In genomic region chr1:135148996-135149395, GRCm38 (mm10) we compare ENCODE assay signal across 12 mouse cellular contexts. TPM values are rescaled to one million over a fixed set of nuclear protein-coding genes. Genes with fewer than 3 reads are reported as not detected.
DNase-seq lines count a peak whose midpoint lies in the region; ATAC-seq and TF ChIP-seq lines count a peak whose summit lies in the region.
"Had no signal": no experiment of that assay in that cellular context is flagged by ENCODE, and none has a peak within 500 bp of the region (broad histone marks: within the 10 kb centered on the region; RNA-seq: fewer than 3 reads in every experiment).

No protein-coding gene starts in this region.

- no peaks in the 10 kb centered on the region; the same call in 1 of the 2 replicates for H3K27me3 ChIP-seq in liver, embryonic 11.5 days (replicated peaks; ENCODE audit: control insufficient read depth, insufficient read depth, low read length)
- no peaks in the 10 kb centered on the region for H3K27me3 ChIP-seq in liver, embryonic 12.5 days (replicated peaks)
- H3K27me3 ChIP-seq in hindbrain, embryonic 12.5 days, result 0 out of 2 replicates have a peak, but pooled peaks cover 2% of the 10 kb centered on the region
- no peaks in the 10 kb centered on the region for H3K27me3 ChIP-seq in midbrain, embryonic 14.5 days (ENCODE audit: control insufficient read depth, insufficient read depth, low read length)
- H3K27me3 ChIP-seq in kidney, embryonic 15.5 days, result peaks cover 12% of the 10 kb centered on the region; the same call in 1 of the 2 replicates

- H3K4me1 ChIP-seq in liver, embryonic 11.5 days (replicated peaks; ENCODE audit: control insufficient read depth, insufficient read depth, low read length), result peaks cover 17% of the 10 kb centered on the region
- peaks cover 28% of the 10 kb centered on the region for H3K4me1 ChIP-seq in liver, embryonic 12.5 days
- H3K4me1 ChIP-seq in embryonic fibroblast, embryonic 13.5 days (ENCODE audit: control insufficient read depth, insufficient read depth, low read length), result peaks cover 9% of the 10 kb centered on the region
- peaks cover 29% of the 10 kb centered on the region for H3K4me1 ChIP-seq in hindbrain, embryonic 12.5 days
- H3K4me1 ChIP-seq in midbrain, embryonic 14.5 days (ENCODE audit: control insufficient read depth, insufficient read depth, low read length), result peaks cover 26% of the 10 kb centered on the region
- H3K4me1 ChIP-seq in kidney, embryonic 15.5 days, result peaks cover 23% of the 10 kb centered on the region

- no peak overlapping the region for H3K4me2 ChIP-seq in liver, embryonic 11.5 days
- no peak overlapping the region for H3K4me2 ChIP-seq in liver, embryonic 12.5 days
- peak overlapping the region; percentile 70 for H3K4me2 ChIP-seq in hindbrain, embryonic 12.5 days (replicated peaks)
- H3K4me2 ChIP-seq in midbrain, embryonic 14.5 days (ENCODE audit: low read length), result peak overlapping the region; percentile 91
- H3K4me2 ChIP-seq in kidney, embryonic 15.5 days, result no peak overlapping the region

- no peaks in the 10 kb centered on the region; the same call in 1 of the 2 replicates for H3K36me3 ChIP-seq in liver, embryonic 11.5 days (ENCODE audit: control insufficient read depth, insufficient read depth, low read length)
- peaks cover 5% of the 10 kb centered on the region for H3K36me3 ChIP-seq in liver, embryonic 12.5 days
- H3K36me3 ChIP-seq in hindbrain, embryonic 12.5 days, result peaks cover 8% of the 10 kb centered on the region; the same call in 1 of the 2 replicates
- H3K36me3 ChIP-seq in midbrain, embryonic 14.5 days (ENCODE audit: control insufficient read depth, insufficient read depth, low read length), result peaks cover 15% of the 10 kb centered on the region
- peaks cover 8% of the 10 kb centered on the region; the same call in 1 of the 2 replicates for H3K36me3 ChIP-seq in kidney, embryonic 15.5 days

- no peak for ATAC-seq in liver, embryonic 11.5 days (replicated peaks; ENCODE audit: low FRiP score)
- no peak for ATAC-seq in liver, embryonic 12.5 days
- ATAC-seq in hindbrain, embryonic 12.5 days (ENCODE audit: low FRiP score), result no peak
- ATAC-seq in midbrain, embryonic 14.5 days (ENCODE audit: low FRiP score, low TSS enrichment), result no peak
- no peak for ATAC-seq in kidney, embryonic 15.5 days (replicated peaks; ENCODE audit: low FRiP score)

- H3K4me3 ChIP-seq in liver, embryonic 11.5 days (ENCODE audit: low read depth, low read length), result no peak overlapping the region
- H3K4me3 ChIP-seq in liver, embryonic 12.5 days, result no peak overlapping the region
- 0 out of 2 replicates have a peak overlapping the region, but pooled peaks have one; percentile 10 for H3K4me3 ChIP-seq in embryonic fibroblast, embryonic 13.5 days (ENCODE audit: insufficient read depth, low read length)
- peak overlapping the region; percentile 95 for H3K4me3 ChIP-seq in hindbrain, embryonic 12.5 days
- H3K4me3 ChIP-seq in midbrain, embryonic 14.5 days (replicated peaks; ENCODE audit: low read depth, low read length), result peak overlapping the region; percentile 99
- no peak overlapping the region for H3K4me3 ChIP-seq in kidney, embryonic 15.5 days (replicated peaks)

- H3K27ac ChIP-seq in liver, embryonic 11.5 days (ENCODE audit: low read depth, low read length), result 0 out of 2 replicates have a peak overlapping the region, but pooled peaks have one; percentile 5
- H3K27ac ChIP-seq in liver, embryonic 12.5 days, result no peak overlapping the region
- no peak overlapping the region for H3K27ac ChIP-seq in embryonic fibroblast, embryonic 13.5 days (ENCODE audit: insufficient read depth, low read length)
- 0 out of 2 replicates have a peak overlapping the region, but pooled peaks have one; percentile 23 for H3K27ac ChIP-seq in hindbrain, embryonic 12.5 days
- H3K27ac ChIP-seq in midbrain, embryonic 14.5 days (replicated peaks; ENCODE audit: low read depth, low read length), result 0 out of 2 replicates have a peak overlapping the region, but pooled peaks have one; percentile 34
- no peak overlapping the region for H3K27ac ChIP-seq in kidney, embryonic 15.5 days

- TF ChIP-seq CTCF in embryonic fibroblast, embryonic 13.5 days (IDR thresholded peaks at IDR 0.05; ENCODE audit: borderline replicate concordance, insufficient read depth, low read length), result no peak

- 76% methylated on average over 5 of the region's 5 CpGs for WGBS in liver, embryonic 11.5 days
- WGBS in liver, embryonic 12.5 days (ENCODE audit: insufficient replicate concordance), result 75% methylated on average over 5 of the region's 5 CpGs
- WGBS in hindbrain, embryonic 12.5 days, result 46% methylated on average over 5 of the region's 5 CpGs
- WGBS in midbrain, embryonic 14.5 days, result 48% methylated on average over 5 of the region's 5 CpGs
- 79% methylated on average over 5 of the region's 5 CpGs for WGBS in kidney, embryonic 15.5 days

- TF ChIP-seq POLR2A in embryonic fibroblast, embryonic 13.5 days (IDR thresholded peaks at IDR 0.05; ENCODE audit: low read depth, low read length), result no peak

- no peak overlapping the region for H3K9ac ChIP-seq in liver, embryonic 11.5 days (ENCODE audit: low read depth, low read length)
- no peak overlapping the region for H3K9ac ChIP-seq in liver, embryonic 12.5 days
- H3K9ac ChIP-seq in hindbrain, embryonic 12.5 days, result peak overlapping the region; percentile 88; the same call in 1 of the 2 replicates
- H3K9ac ChIP-seq in midbrain, embryonic 14.5 days (replicated peaks; ENCODE audit: low read length), result no peak overlapping the region; the same call in 1 of the 2 replicates
- no peak overlapping the region for H3K9ac ChIP-seq in kidney, embryonic 15.5 days

- DNase-seq in liver, embryonic 11.5 days (ENCODE audit: low spot score), result no peak
- peak; percentile 66 for DNase-seq in midbrain, embryonic 14.5 days
- DNase-seq in thymus, postnatal 4 days, result no peak
- DNase-seq in cerebellum, adult 11 months, result no peak
- DNase-seq: kidney, adult 8-10 months; right cerebral cortex, postnatal 4 days had no signal

- H3K9me3 ChIP-seq in liver, embryonic 11.5 days (ENCODE audit: control insufficient read depth, low read length), result no peaks in the 10 kb centered on the region
- H3K9me3 ChIP-seq in liver, embryonic 12.5 days (replicated peaks), result no peaks in the 10 kb centered on the region
- no peaks in the 10 kb centered on the region for H3K9me3 ChIP-seq in hindbrain, embryonic 12.5 days (replicated peaks)
- no peaks in the 10 kb centered on the region for H3K9me3 ChIP-seq in midbrain, embryonic 14.5 days (ENCODE audit: control insufficient read depth, low read length)
- no peaks in the 10 kb centered on the region for H3K9me3 ChIP-seq in kidney, embryonic 15.5 days (replicated peaks)

RNA-seq across cellular contexts. Expression of gene Arl8a, which starts 2.4 kb away (rescaled TPM):
- 25.0 and 28.7 TPM in 2 replicates for polyA plus RNA-seq in liver, embryonic 11.5 days (2014; fragmentation: Nextera tagmentation; extraction: Ambion mirVana)
- polyA plus RNA-seq in liver, embryonic 12.5 days (2016; fragmentation: Nextera tagmentation; extraction: Ambion mirVana), result 15.5 and 15.8 TPM in 2 replicates
- 115 and 141 TPM in 2 replicates for polyA plus RNA-seq in embryonic fibroblast, embryonic 13.5 days (2011; ENCODE audit: insufficient read length, low read depth, missing spikeins)
- polyA plus RNA-seq in hindbrain, embryonic 12.5 days (2016; fragmentation: Nextera tagmentation; extraction: Ambion mirVana), result 171 and 183 TPM in 2 replicates
- 322 and 380 TPM in 2 replicates for polyA plus RNA-seq in midbrain, embryonic 14.5 days (2014; fragmentation: Nextera tagmentation; extraction: Ambion mirVana)
- 45.3 and 52.3 TPM in 2 replicates for polyA plus RNA-seq in kidney, embryonic 15.5 days (2015; fragmentation: Nextera tagmentation; extraction: Ambion mirVana)

RNA-seq across cellular contexts. Expression of gene Ptpn7, which starts 16.5 kb away (rescaled TPM):
- 42.1 and 43.0 TPM in 2 replicates for polyA plus RNA-seq in liver, embryonic 11.5 days (2014; fragmentation: Nextera tagmentation; extraction: Ambion mirVana)
- polyA plus RNA-seq in liver, embryonic 12.5 days (2016; fragmentation: Nextera tagmentation; extraction: Ambion mirVana), result 24.7 and 25.9 TPM in 2 replicates
- polyA plus RNA-seq in embryonic fibroblast, embryonic 13.5 days (2011; ENCODE audit: insufficient read length, low read depth, missing spikeins), result 0.79 and 0.85 TPM in 2 replicates
- 1.2 TPM in 2 replicates for polyA plus RNA-seq in hindbrain, embryonic 12.5 days (2016; fragmentation: Nextera tagmentation; extraction: Ambion mirVana)
- 0.27 and 0.62 TPM in 2 replicates for polyA plus RNA-seq in midbrain, embryonic 14.5 days (2014; fragmentation: Nextera tagmentation; extraction: Ambion mirVana)
- polyA plus RNA-seq in kidney, embryonic 15.5 days (2015; fragmentation: Nextera tagmentation; extraction: Ambion mirVana), result 1.2 TPM in 2 replicates

RNA-seq across cellular contexts. Expression of gene Gpr37l1, which starts 18.5 kb away (rescaled TPM):
- polyA plus RNA-seq in liver, embryonic 11.5 days (2014; fragmentation: Nextera tagmentation; extraction: Ambion mirVana), result not detected in 2 replicates
- not detected in 2 replicates for polyA plus RNA-seq in liver, embryonic 12.5 days (2016; fragmentation: Nextera tagmentation; extraction: Ambion mirVana)
- polyA plus RNA-seq in embryonic fibroblast, embryonic 13.5 days (2011; ENCODE audit: insufficient read length, low read depth, missing spikeins), result not detected in 2 replicates
- 0.10 and 0.12 TPM in 2 replicates for polyA plus RNA-seq in hindbrain, embryonic 12.5 days (2016; fragmentation: Nextera tagmentation; extraction: Ambion mirVana)
- polyA plus RNA-seq in midbrain, embryonic 14.5 days (2014; fragmentation: Nextera tagmentation; extraction: Ambion mirVana), result 0.30 and 0.34 TPM in 2 replicates
- 0.09 TPM in 1 of 2 replicates, not detected in the other for polyA plus RNA-seq in kidney, embryonic 15.5 days (2015; fragmentation: Nextera tagmentation; extraction: Ambion mirVana)
- polyA plus RNA-seq: heart, embryonic 14.5 days; testis, adult 2 months had no signal

RNA-seq across cellular contexts. Expression of gene Lgr6, which starts 43.9 kb away (rescaled TPM):
- 0.48 and 0.70 TPM in 2 replicates for polyA plus RNA-seq in liver, embryonic 11.5 days (2014; fragmentation: Nextera tagmentation; extraction: Ambion mirVana)
- 0.30 and 0.36 TPM in 2 replicates for polyA plus RNA-seq in liver, embryonic 12.5 days (2016; fragmentation: Nextera tagmentation; extraction: Ambion mirVana)
- 2.3 TPM in 2 replicates for polyA plus RNA-seq in embryonic fibroblast, embryonic 13.5 days (2011; ENCODE audit: insufficient read length, low read depth, missing spikeins)
- 0.70 and 0.90 TPM in 2 replicates for polyA plus RNA-seq in hindbrain, embryonic 12.5 days (2016; fragmentation: Nextera tagmentation; extraction: Ambion mirVana)
- 0.87 and 0.98 TPM in 2 replicates for polyA plus RNA-seq in midbrain, embryonic 14.5 days (2014; fragmentation: Nextera tagmentation; extraction: Ambion mirVana)
- 0.98 and 1.1 TPM in 2 replicates for polyA plus RNA-seq in kidney, embryonic 15.5 days (2015; fragmentation: Nextera tagmentation; extraction: Ambion mirVana)

Comparison
In these comparisons a context has a peak if more than half of its experiments do, and no peak if none do; other contexts are left out.
1. H3K27ac ChIP-seq: peak in liver, embryonic 11.5 days (single experiment), hindbrain, embryonic 12.5 days (single experiment) and midbrain, embryonic 14.5 days (single experiment); none in liver, embryonic 12.5 days (single experiment), embryonic fibroblast, embryonic 13.5 days (single experiment) and kidney, embryonic 15.5 days (single experiment).
2. H3K4me2 ChIP-seq: peak in hindbrain, embryonic 12.5 days (single experiment) and midbrain, embryonic 14.5 days (single experiment); none in liver, embryonic 11.5 days (single experiment), liver, embryonic 12.5 days (single experiment) and kidney, embryonic 15.5 days (single experiment).
3. H3K4me3 ChIP-seq: peak in embryonic fibroblast, embryonic 13.5 days (single experiment), hindbrain, embryonic 12.5 days (single experiment) and midbrain, embryonic 14.5 days (single experiment); none in liver, embryonic 11.5 days (single experiment), liver, embryonic 12.5 days (single experiment) and kidney, embryonic 15.5 days (single experiment).
4. RNA of gene Ptpn7, which starts 16.5 kb away (polyA plus RNA-seq): 42.1 to 43.0 TPM in liver, embryonic 11.5 days and 24.7 to 25.9 TPM in liver, embryonic 12.5 days; 1.2 TPM in kidney, embryonic 15.5 days, 1.2 TPM in hindbrain, embryonic 12.5 days, 0.79 to 0.85 TPM in embryonic fibroblast, embryonic 13.5 days and 0.27 to 0.62 TPM in midbrain, embryonic 14.5 days; every median in the first group is over 10 times any median in the second.